Mouse (Mus musculus): ENCODE measurements around the gene Olfr1331. TPM values are rescaled to one million over a fixed set of nuclear protein-coding genes. Genes with fewer than 3 reads are reported as not detected.
"Not testable (repeated sequence)": the region's sequence is repeated elsewhere in the genome, so short reads cannot be mapped to it uniquely, and the experiment has no call there.

Gene Olfr1331
- total RNA-seq (2021) = not detected
- long read RNA-seq, experiment 1 = 0 reads
- long read RNA-seq, experiment 2 = 0 reads

GRCm38 (mm10) chr4:118864349-118864748 is at the start of gene Olfr1331:
Gene Olfr1331, plus strand, starts transcription at chr4:118864649.
- no peak for DNase-seq

- no peak for DNase-seq
These were observed 45.5 kb upstream of the Olfr1331 start for GRCm38 (mm10) chr4:118818921-118819320.

GRCm38 (mm10) chr4:118836179-118836578 is 28.3 kb upstream of the Olfr1331 start, which contains the start of gene Olfr1333:
Gene Olfr1333, minus strand, starts transcription at chr4:118836279.
- DNase-seq = no peak

GRCm38 (mm10) chr4:118861791-118862190 is 2.7 kb upstream of the Olfr1331 start:
- no peak for DNase-seq

- DNase-seq = no peak
These were observed 1.7 kb upstream of the Olfr1331 start for GRCm38 (mm10) chr4:118862704-118863103.

GRCm38 (mm10) chr4:118867566-118867965 is 3.1 kb downstream of the Olfr1331 start:
- peak; percentile 4 for DNase-seq

GRCm38 (mm10) chr4:118888297-118888696 is 23.8 kb downstream of the Olfr1331 start, which contains the start of gene Olfr1330:
Gene Olfr1330, plus strand, starts transcription at chr4:118888597.
- no peak for DNase-seq

- DNase-seq = no peak
These were observed 37.5 kb downstream of the Olfr1331 start for GRCm38 (mm10) chr4:118901981-118902380.

GRCm38 (mm10) chr4:118917365-118917764 is 52.9 kb downstream of the Olfr1331 start, which contains the start of gene Olfr1329:
Gene Olfr1329, minus strand, starts transcription at chr4:118917465.
- not testable (repeated sequence) for DNase-seq

Other genes starting within 250 kb of the Olfr1331 start
- gene Cfap57, start 243.9 kb upstream of the Olfr1331 start, total RNA-seq (2021) = not detected
- 10 to 100 TPM; 70.6 to 71.1 TPM for gene Ebna1bp2, start 243.8 kb upstream of the Olfr1331 start, total RNA-seq (2021)
- not detected for gene Olfr62, start 205.7 kb upstream of the Olfr1331 start, total RNA-seq (2021)
- gene Olfr1342, start 171.9 kb upstream of the Olfr1331 start, total RNA-seq (2021) = not detected
- not detected for gene Olfr1341, start 161.1 kb upstream of the Olfr1331 start, total RNA-seq (2021)
- gene Olfr1340, start 144.5 kb upstream of the Olfr1331 start, total RNA-seq (2021) = not detected
- gene Olfr1339, start 132.5 kb upstream of the Olfr1331 start, total RNA-seq (2021) = not detected
- gene Olfr1338, start 105.9 kb upstream of the Olfr1331 start, total RNA-seq (2021) = not detected
- not detected for gene Olfr1337, start 82.1 kb upstream of the Olfr1331 start, total RNA-seq (2021)
- gene Olfr1335, start 54.7 kb upstream of the Olfr1331 start, total RNA-seq (2021) = not detected
- gene Olfr1333, start 28.4 kb upstream of the Olfr1331 start, total RNA-seq (2021) = not detected
- gene Olfr1330, start 23.9 kb downstream of the Olfr1331 start, total RNA-seq (2021) = not detected
- not detected for gene Olfr1329, start 52.8 kb downstream of the Olfr1331 start, total RNA-seq (2021)
- not detected for gene Olfr1328, start 74.0 kb downstream of the Olfr1331 start, total RNA-seq (2021)
- gene Lao1, start 96.9 kb downstream of the Olfr1331 start, total RNA-seq (2021) = under 1 TPM in 1 of 2 experiments, not detected in 1; 0.30 TPM
- gene Slc2a1, start 244.1 kb downstream of the Olfr1331 start, total RNA-seq (2021) = 10 to 100 TPM in 1 of 2 experiments, 1 to 10 TPM in 1; 9.1 to 12.9 TPM